Mouse (Mus musculus) left cerebral cortex, adult 2 months (tissue): Measurements from ENCODE around the gene Rtp3. TPM values are rescaled to one million over a fixed set of nuclear protein-coding genes. Genes with fewer than 3 reads are reported as not detected.

Source experiments
- DNase-seq, 2 experiments: peaks; one replicate each; pipeline ENCODE4 v3.0.0; 2021 to 2022; ENCODE audit warnings: low spot score in 2 of 2, mixed read lengths in 1 of 2; ENCODE audit errors: extremely low spot score in 1 of 2
- H3K27ac ChIP-seq: fragments of 200-600 bp; 2 replicates; pipeline ENCODE4 v1.8.1; 2022
- H3K4me3 ChIP-seq: fragments of 200-600 bp; 2 replicates; pipeline ENCODE4 v1.8.1; 2022
- CTCF ChIP-seq: fragments of 200-600 bp; IDR thresholded peaks from 2 replicates; pipeline ENCODE4 v1.8.1; 2022; ENCODE audit warnings: antibody characterized with exemption, mild to moderate bottlenecking, moderate library complexity
- intact Hi-C: fragments of 180-260 bp; cut with DNase I; formaldehyde crosslinking; loops from one replicate; pipeline ENCODE4 v1.15.1; 2025
- total RNA-seq, 2 experiments: library from RNA; stranded (reverse); gene quantifications; 2 replicates each; pipeline ENCODE4 v1.2.3; 2021

Gene Rtp3
- total RNA-seq, 2 experiments from 2014 or later, result 0.19 to 0.48 TPM

GRCm38 (mm10) chr9:110952398-110952797, 38.0 kb downstream of the Rtp3 start:
- Histone ChIP-seq H3K4me3 (no peak overlapping the region), H3K27ac (no peak overlapping the region)
- TF ChIP-seq CTCF, result no peak
- DNase-seq, result no peak
- intact Hi-C loops, result no loop called here

DNA sequence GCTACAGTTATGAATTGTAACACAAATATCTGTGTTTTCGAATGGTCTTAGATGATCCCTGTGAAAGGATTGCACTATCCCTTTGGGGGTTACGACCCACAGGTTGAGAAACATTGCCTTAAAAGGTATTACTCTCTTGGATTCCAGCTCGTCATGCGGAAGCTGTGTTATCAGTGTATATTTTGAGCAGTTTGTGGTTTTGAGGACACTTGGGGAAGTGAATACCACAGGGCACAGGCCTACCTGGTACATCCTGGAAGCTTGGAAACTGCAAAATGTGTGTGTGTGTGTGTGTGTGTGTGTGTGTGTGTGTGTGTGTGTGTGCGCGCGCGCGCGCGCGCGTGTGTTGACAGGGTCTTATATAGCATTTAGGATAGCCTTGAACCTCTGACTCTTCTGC, 38.5 kb downstream of the Rtp3 start:
- DNase-seq, result no peak
- Histone ChIP-seq H3K4me3 (no peak overlapping the region), H3K27ac (no peak overlapping the region)
- intact Hi-C loops, result no loop called here
- TF ChIP-seq CTCF, result no peak

GRCm38 (mm10) chr9:110951397-110951796, 39.0 kb downstream of the Rtp3 start, which contains the start of gene Lrrc2:
Lrrc2 (plus strand) TSS chr9:110951545.
- intact Hi-C loops, result no loop called here
- Histone ChIP-seq H3K27ac (no peak within 1 kb of the TSS), H3K4me3 (no peak within 1 kb of the TSS)
- DNase-seq, result no peak
- TF ChIP-seq CTCF, result no peak

- TF ChIP-seq CTCF, result no peak
- no peak overlapping the region for H3K27ac ChIP-seq
- intact Hi-C loops, result no loop called here
- H3K4me3 ChIP-seq, result no peak overlapping the region
- DNase-seq, result no peak
Observed at GRCm38 (mm10) chr9:110950109-110950508, 40.3 kb downstream of the Rtp3 start.

GRCm38 (mm10) chr9:110948813-110949310, 41.5 kb downstream of the Rtp3 start:
- TF ChIP-seq CTCF, result no peak
- intact Hi-C loops, result no loop called here
- Histone ChIP-seq H3K27ac (no peak overlapping the region), H3K4me3 (no peak overlapping the region)
- DNase-seq, result no peak

DNA sequence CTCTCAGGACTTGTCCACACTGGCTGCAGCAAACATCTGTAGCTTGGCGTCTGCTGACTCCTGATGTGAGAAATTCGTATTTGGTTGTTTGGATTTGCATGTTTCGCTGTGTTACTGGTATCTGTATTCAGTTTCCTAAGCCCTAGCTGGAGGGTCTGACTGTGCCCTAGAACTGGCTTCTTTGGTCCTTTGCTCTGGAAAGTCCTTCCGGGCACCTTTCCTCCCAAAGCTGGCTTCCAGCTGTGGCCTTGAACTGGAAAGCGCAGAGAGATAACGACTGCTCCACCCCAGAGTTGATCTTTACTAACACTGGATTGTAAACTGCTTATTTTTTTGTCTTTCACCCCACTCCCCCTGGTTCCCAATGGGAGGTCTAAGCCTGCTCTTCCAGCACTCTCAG, 42.5 kb downstream of the Rtp3 start:
- no peak for DNase-seq
- Histone ChIP-seq H3K4me3 (no peak overlapping the region), H3K27ac (no peak overlapping the region)
- no peak for TF ChIP-seq CTCF
- intact Hi-C loops, result no loop called here

- no peak overlapping the region for H3K27ac ChIP-seq
- intact Hi-C loops, result no loop called here
- no peak overlapping the region for H3K4me3 ChIP-seq
- TF ChIP-seq CTCF, result no peak
- no peak for DNase-seq
Observed at GRCm38 (mm10) chr9:110947261-110947661, 43.1 kb downstream of the Rtp3 start.

DNA sequence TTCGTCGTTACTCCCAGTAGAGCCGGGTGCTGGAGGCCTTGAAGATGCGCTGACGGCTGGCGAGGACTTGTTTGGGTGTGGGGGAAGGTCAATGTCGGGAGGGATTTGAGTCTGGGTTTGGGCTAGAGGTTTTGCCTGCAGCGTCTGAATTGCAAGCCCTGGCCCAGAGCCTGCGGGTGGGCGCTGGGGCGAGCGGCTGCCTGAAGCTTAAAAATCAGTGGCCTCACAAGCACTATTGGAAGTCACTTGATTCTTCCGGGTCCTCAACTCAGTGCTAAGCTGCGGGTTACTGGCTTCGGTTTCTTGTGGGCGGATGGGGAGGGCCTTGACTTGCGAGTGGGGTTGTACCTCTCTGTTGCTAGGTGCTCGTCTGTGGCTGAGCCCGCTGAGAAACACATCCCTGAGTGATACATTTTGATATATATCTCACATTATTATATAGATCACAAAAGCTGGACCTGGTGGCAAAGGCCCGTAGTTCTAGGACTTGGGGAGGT, 43.8 kb downstream of the Rtp3 start:
- intact Hi-C loops, result no loop called here
- H3K27ac ChIP-seq, result no peak overlapping the region

GRCm38 (mm10) chr9:110945926-110946325, 44.5 kb downstream of the Rtp3 start, which contains the start of gene Tdgf1:
Tdgf1 (minus strand) TSS chr9:110946158.
- Histone ChIP-seq H3K4me3 (no peak within 1 kb of the TSS), H3K27ac (no peak within 1 kb of the TSS)
- intact Hi-C loops, result no loop called here
- no peak for DNase-seq
- no peak for TF ChIP-seq CTCF

More for the DNA sequence above, 43.8 kb downstream of the Rtp3 start:
- H3K4me3 ChIP-seq, result no peak overlapping the region
- DNase-seq, result no peak
- no peak for TF ChIP-seq CTCF

GRCm38 (mm10) chr9:110945343-110945742, 45.0 kb downstream of the Rtp3 start:
- no peak overlapping the region for H3K4me3 ChIP-seq
- no peak for DNase-seq
- intact Hi-C loops, result no loop called here
- TF ChIP-seq CTCF, result no peak
- no peak overlapping the region for H3K27ac ChIP-seq

- no peak for DNase-seq
- no peak overlapping the region for H3K27ac ChIP-seq
- peak; percentile 67 for TF ChIP-seq CTCF
- intact Hi-C loops, result no loop called here
- H3K4me3 ChIP-seq, result no peak overlapping the region
Observed at GRCm38 (mm10) chr9:110944265-110944664, 46.1 kb downstream of the Rtp3 start.

DNA sequence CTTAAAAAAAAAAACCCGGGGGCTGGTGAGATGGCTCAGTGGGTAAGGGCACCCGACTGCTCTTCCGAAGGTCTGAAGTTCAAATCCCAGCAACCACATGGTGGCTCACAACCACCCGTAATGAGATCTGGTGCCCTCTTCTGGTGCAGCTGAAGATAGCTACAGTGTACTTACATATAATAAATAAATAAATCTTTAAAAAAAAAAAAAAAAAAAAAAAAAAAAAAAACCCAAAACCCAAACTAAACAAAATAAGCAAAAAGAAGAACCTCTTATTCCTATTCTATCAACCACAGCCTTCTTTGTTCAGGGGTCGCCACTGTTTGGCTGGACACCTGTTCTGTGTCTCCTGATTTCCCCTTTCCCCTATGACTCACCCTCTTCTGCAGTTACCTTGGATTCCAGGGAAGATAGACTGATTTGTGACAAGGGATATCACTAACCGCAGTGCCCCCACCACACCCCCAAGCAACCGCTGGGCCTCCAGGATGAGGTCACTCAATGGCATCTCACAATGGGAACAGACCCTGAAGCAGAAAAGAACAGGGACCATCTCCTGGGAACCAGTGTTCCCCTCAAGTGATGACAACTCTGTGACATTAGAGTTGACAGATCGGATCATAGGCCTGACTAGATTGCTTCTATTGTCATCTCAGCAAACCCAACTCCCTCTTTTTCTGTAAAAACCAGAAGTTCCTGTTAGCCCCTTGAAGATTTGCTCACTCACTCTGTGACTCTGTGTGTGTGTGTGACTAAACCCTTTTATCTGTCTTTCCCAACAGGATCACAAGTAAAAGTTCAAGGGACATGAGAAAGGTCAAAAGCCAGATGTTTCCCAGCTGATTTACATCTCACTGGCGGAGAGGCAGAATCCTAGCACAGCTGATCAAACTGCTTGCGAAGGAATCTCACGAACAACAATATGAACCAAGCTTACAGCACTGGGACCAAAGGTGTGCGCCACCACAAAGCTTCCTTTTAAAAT, 52.6 kb downstream of the Rtp3 start:
- intact Hi-C loops, result no loop called here
- peak; percentile 3 for TF ChIP-seq CTCF
- H3K4me3 ChIP-seq, result no peak overlapping the region
- no peak overlapping the region for H3K27ac ChIP-seq
- DNase-seq, result no peak
